Mouse (Mus musculus) macrophage (primary cell): ENCODE results near the gene Glipr1l2. TPM values are rescaled to one million over a fixed set of nuclear protein-coding genes. Genes with fewer than 3 reads are reported as not detected.

Experiments used
- H3K27ac ChIP-seq: fragments of 350-480 bp; formaldehyde crosslinking; 2 replicates; pipeline ENCODE4 v1.9.0; 2021
- H3K36me3 ChIP-seq: fragments of 350-480 bp; formaldehyde crosslinking; 2 replicates; pipeline ENCODE4 v1.9.0; 2021; ENCODE audit errors: inconsistent target
- H3K4me3 ChIP-seq: fragments of 350-480 bp; formaldehyde crosslinking; 2 replicates; pipeline ENCODE4 v1.9.0; 2021; ENCODE audit errors: inconsistent target
- H3K79me2 ChIP-seq: fragments of 350-480 bp; formaldehyde crosslinking; 2 replicates; pipeline ENCODE4 v1.9.0; 2021; ENCODE audit errors: inconsistent target
- WGBS: methylation state at CpG from one replicate; pipeline ENCODE4 v1.1.7; 2026; ENCODE audit warnings: inconsistent platforms; ENCODE audit not compliant: missing documents; 5-methylcytosine and 5-hydroxymethylcytosine counted together
- polyA plus RNA-seq: library from polyadenylated mRNA; stranded (reverse); fragments of 250-400 nt; gene quantifications from 3 replicates; pipeline ENCODE4 v1.2.4, GENCODE M21; 2018; ENCODE audit warnings: inconsistent platforms

Gene Glipr1l2
- polyA plus RNA-seq, 1 experiment from 2014 or later: not detected

DNA sequence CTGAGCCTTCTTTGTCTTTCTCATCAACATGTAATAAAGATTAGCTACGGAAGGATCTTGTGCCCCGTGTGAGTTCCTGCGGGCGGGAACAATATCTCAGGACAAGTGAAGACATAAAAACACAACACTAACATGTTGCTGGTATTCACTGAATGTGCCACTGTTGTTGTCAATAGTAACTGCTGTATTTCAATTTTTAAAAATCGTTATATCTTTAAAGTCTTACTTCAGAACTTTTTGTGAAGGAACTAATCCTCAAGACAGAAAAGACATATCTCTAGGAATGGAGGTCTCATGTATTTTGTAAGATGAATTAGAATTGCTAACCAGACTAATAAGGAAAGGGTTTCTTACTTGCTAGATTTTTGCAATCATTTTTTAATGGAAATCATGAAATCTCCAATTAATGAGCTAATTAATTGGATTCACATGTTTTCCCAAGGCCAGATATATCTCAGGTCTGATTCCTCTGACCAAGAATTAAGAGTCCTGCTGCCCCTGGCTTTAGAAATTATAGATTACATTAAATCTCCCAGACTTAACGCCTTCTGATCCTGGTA lies 55.8 kb downstream of the Glipr1l2 start:
- no peaks in the 10 kb centered on the region for H3K79me2 ChIP-seq
- 0 out of 2 replicates have a peak overlapping the region, but pooled peaks have one; percentile 1 for H3K4me3 ChIP-seq
- no peaks in the 10 kb centered on the region for H3K36me3 ChIP-seq
- H3K27ac ChIP-seq: no peak overlapping the region
- 45% methylated on average over 6 of the region's 6 CpGs for WGBS

DNA sequence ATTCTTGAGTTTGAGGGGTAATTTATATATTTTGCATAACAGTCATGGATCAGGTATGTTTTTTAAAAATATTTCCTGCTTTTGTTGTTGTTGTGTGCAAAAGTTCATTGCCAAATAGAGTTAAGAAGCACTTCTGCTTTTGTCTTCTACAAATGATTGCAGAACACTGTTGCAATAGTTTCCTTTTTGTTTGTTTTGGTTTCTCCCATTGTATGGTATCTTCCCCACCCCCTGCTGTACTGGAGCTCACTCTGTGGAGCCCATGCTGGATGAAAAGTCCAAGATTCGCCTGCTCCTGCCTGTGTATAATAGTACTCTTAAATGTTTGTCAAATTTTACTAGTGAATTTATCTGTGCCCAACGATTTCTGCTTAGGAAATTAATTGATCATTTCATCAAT lies 56.7 kb downstream of the Glipr1l2 start:
- no peaks in the 10 kb centered on the region for H3K79me2 ChIP-seq
- no peaks in the 10 kb centered on the region for H3K36me3 ChIP-seq
- no peak overlapping the region for H3K4me3 ChIP-seq
- no peak overlapping the region for H3K27ac ChIP-seq
- WGBS: 25% methylated on average over 2 of the region's 2 CpGs

Other genes with a start within 250 kb of the Glipr1l2 start
- 13.5 to 21.4 TPM (median 17.3 TPM) in 3 replicates for gene Krr1, start 110.7 kb upstream of the Glipr1l2 start, polyA plus RNA-seq
- 181 to 387 TPM (median 323 TPM) in 3 replicates for gene Glipr1, start 80.7 kb upstream of the Glipr1l2 start, polyA plus RNA-seq
- not detected in 3 replicates for gene Glipr1l1, start 23.2 kb upstream of the Glipr1l2 start, polyA plus RNA-seq
- gene Glipr1l3, start 77.0 kb downstream of the Glipr1l2 start, polyA plus RNA-seq: not detected in 3 replicates
- not detected in 3 replicates for gene Caps2, start 80.3 kb downstream of the Glipr1l2 start, polyA plus RNA-seq
- gene Kcnc2, start 187.8 kb downstream of the Glipr1l2 start, polyA plus RNA-seq: not detected in 3 replicates